Mouse (Mus musculus): ENCODE measurements around the gene Rsu1. TPM values are rescaled to one million over a fixed set of nuclear protein-coding genes. Genes with fewer than 3 reads are reported as not detected.

Rsu1 gene
- polyA plus RNA-seq, 1 experiment from 2014 or later, result 54.0 TPM

GRCm38 (mm10) chr2:13161717-13162116 lies 109.5 kb downstream of the Rsu1 start:
- no peak overlapping the region for H3K4me2 ChIP-seq (ENCODE audit: low read depth, low read length)
- H3K4me3 ChIP-seq (ENCODE audit: low read depth, low read length), result no peak overlapping the region
- H3K9ac ChIP-seq (ENCODE audit: low read depth, low read length), result no peak overlapping the region
- no peak overlapping the region for H3K27ac ChIP-seq (ENCODE audit: low read length)
- no peaks in the 10 kb centered on the region for H3K9me3 ChIP-seq (replicated peaks; ENCODE audit: control insufficient read depth, low read length)
- WGBS (ENCODE audit: insufficient replicate concordance), result 58% methylated on average over 2 of the region's 2 CpGs
- no peaks in the 10 kb centered on the region for H3K27me3 ChIP-seq (ENCODE audit: control insufficient read depth, insufficient read depth, low read depth, low read length)
- no peak for ATAC-seq (ENCODE audit: low read depth)
- no peaks in the 10 kb centered on the region for H3K36me3 ChIP-seq (ENCODE audit: control insufficient read depth, insufficient read depth)
- no peaks in the 10 kb centered on the region for H3K4me1 ChIP-seq (ENCODE audit: control insufficient read depth, low read depth, low read length)

GRCm38 (mm10) chr2:13145245-13145644 lies 126.0 kb downstream of the Rsu1 start:
- WGBS (ENCODE audit: insufficient replicate concordance), result 71% methylated on average over 6 of the region's 6 CpGs

GRCm38 (mm10) chr2:13134890-13135289 lies 136.3 kb downstream of the Rsu1 start:
- WGBS (ENCODE audit: insufficient replicate concordance), result 62% methylated on average over 2 of the region's 2 CpGs
- H3K27me3 ChIP-seq (ENCODE audit: control insufficient read depth, insufficient read depth, low read depth, low read length), result no peaks in the 10 kb centered on the region
- H3K9me3 ChIP-seq (replicated peaks; ENCODE audit: control insufficient read depth, low read length), result no peaks in the 10 kb centered on the region
- H3K27ac ChIP-seq (ENCODE audit: low read length), result no peak overlapping the region
- no peaks in the 10 kb centered on the region for H3K36me3 ChIP-seq (ENCODE audit: control insufficient read depth, insufficient read depth)
- H3K4me2 ChIP-seq (ENCODE audit: low read depth, low read length), result no peak overlapping the region
- no peak overlapping the region for H3K9ac ChIP-seq (ENCODE audit: low read depth, low read length)
- no peak overlapping the region for H3K4me3 ChIP-seq (ENCODE audit: low read depth, low read length)
- H3K4me1 ChIP-seq (ENCODE audit: control insufficient read depth, low read depth, low read length), result no peaks in the 10 kb centered on the region
- ATAC-seq (ENCODE audit: low read depth), result no peak

More at GRCm38 (mm10) chr2:13145245-13145644, 126.0 kb downstream of the Rsu1 start:
- no peak overlapping the region for H3K4me3 ChIP-seq (ENCODE audit: low read depth, low read length)
- no peak overlapping the region for H3K4me2 ChIP-seq (ENCODE audit: low read depth, low read length)
- no peaks in the 10 kb centered on the region for H3K36me3 ChIP-seq (ENCODE audit: control insufficient read depth, insufficient read depth)
- H3K4me1 ChIP-seq (ENCODE audit: control insufficient read depth, low read depth, low read length), result no peaks in the 10 kb centered on the region
- H3K9me3 ChIP-seq (replicated peaks; ENCODE audit: control insufficient read depth, low read length), result no peaks in the 10 kb centered on the region
- H3K9ac ChIP-seq (ENCODE audit: low read depth, low read length), result no peak overlapping the region
- no peaks in the 10 kb centered on the region for H3K27me3 ChIP-seq (ENCODE audit: control insufficient read depth, insufficient read depth, low read depth, low read length)
- no peak for ATAC-seq (ENCODE audit: low read depth)
- H3K27ac ChIP-seq (ENCODE audit: low read length), result no peak overlapping the region

- H3K4me3 ChIP-seq (ENCODE audit: low read depth, low read length), result no peak overlapping the region
- no peak overlapping the region for H3K9ac ChIP-seq (ENCODE audit: low read depth, low read length)
- WGBS (ENCODE audit: insufficient replicate concordance), result 78% methylated on average over 8 of the region's 8 CpGs
- H3K4me1 ChIP-seq (ENCODE audit: control insufficient read depth, low read depth, low read length), result no peaks in the 10 kb centered on the region
- H3K9me3 ChIP-seq (replicated peaks; ENCODE audit: control insufficient read depth, low read length), result no peaks in the 10 kb centered on the region
- H3K4me2 ChIP-seq (ENCODE audit: low read depth, low read length), result no peak overlapping the region
- no peaks in the 10 kb centered on the region for H3K27me3 ChIP-seq (ENCODE audit: control insufficient read depth, insufficient read depth, low read depth, low read length)
- no peaks in the 10 kb centered on the region for H3K36me3 ChIP-seq (ENCODE audit: control insufficient read depth, insufficient read depth)
- H3K27ac ChIP-seq (ENCODE audit: low read length), result no peak overlapping the region
- ATAC-seq (ENCODE audit: low read depth), result no peak
These were observed 138.4 kb downstream of the Rsu1 start for GRCm38 (mm10) chr2:13132841-13133240.

- H3K4me2 ChIP-seq (ENCODE audit: low read depth, low read length), result no peak overlapping the region
- no peak for ATAC-seq (ENCODE audit: low read depth)
- no peak overlapping the region for H3K9ac ChIP-seq (ENCODE audit: low read depth, low read length)
- no peaks in the 10 kb centered on the region for H3K36me3 ChIP-seq (ENCODE audit: control insufficient read depth, insufficient read depth)
- H3K4me3 ChIP-seq (ENCODE audit: low read depth, low read length), result no peak overlapping the region
- no peaks in the 10 kb centered on the region for H3K27me3 ChIP-seq (ENCODE audit: control insufficient read depth, insufficient read depth, low read depth, low read length)
- WGBS (ENCODE audit: insufficient replicate concordance), result 71% methylated on average over 8 of the region's 8 CpGs
- H3K4me1 ChIP-seq (ENCODE audit: control insufficient read depth, low read depth, low read length), result no peaks in the 10 kb centered on the region
- no peaks in the 10 kb centered on the region for H3K9me3 ChIP-seq (replicated peaks; ENCODE audit: control insufficient read depth, low read length)
- H3K27ac ChIP-seq (ENCODE audit: low read length), result no peak overlapping the region
These were observed 138.8 kb downstream of the Rsu1 start for GRCm38 (mm10) chr2:13132406-13132805.

- ATAC-seq (ENCODE audit: low read depth), result no peak
- Histone ChIP-seq H3K9ac (ENCODE audit: low read depth, low read length) (no peak overlapping the region), H3K4me2 (ENCODE audit: low read depth, low read length) (no peak overlapping the region), H3K27ac (ENCODE audit: low read length) (no peak overlapping the region), H3K4me1 (ENCODE audit: control insufficient read depth, low read depth, low read length) (no peaks in the 10 kb centered on the region), H3K36me3 (ENCODE audit: control insufficient read depth, insufficient read depth) (no peaks in the 10 kb centered on the region), H3K27me3 (ENCODE audit: control insufficient read depth, insufficient read depth, low read depth, low read length) (no peaks in the 10 kb centered on the region), H3K9me3 (replicated peaks; ENCODE audit: control insufficient read depth, low read length) (no peaks in the 10 kb centered on the region), H3K4me3 (ENCODE audit: low read depth, low read length) (no peak overlapping the region)
- 75% methylated on average over 10 of the region's 10 CpGs for WGBS (ENCODE audit: insufficient replicate concordance)
These were observed 141.4 kb downstream of the Rsu1 start for GRCm38 (mm10) chr2:13129859-13130258.

GRCm38 (mm10) chr2:13129337-13129736 lies 141.9 kb downstream of the Rsu1 start:
- Histone ChIP-seq H3K4me2 (ENCODE audit: low read depth, low read length) (no peak overlapping the region), H3K9ac (ENCODE audit: low read depth, low read length) (no peak overlapping the region), H3K4me1 (ENCODE audit: control insufficient read depth, low read depth, low read length) (no peaks in the 10 kb centered on the region), H3K27ac (ENCODE audit: low read length) (no peak overlapping the region), H3K9me3 (replicated peaks; ENCODE audit: control insufficient read depth, low read length) (no peaks in the 10 kb centered on the region), H3K27me3 (ENCODE audit: control insufficient read depth, insufficient read depth, low read depth, low read length) (no peaks in the 10 kb centered on the region), H3K4me3 (ENCODE audit: low read depth, low read length) (no peak overlapping the region), H3K36me3 (ENCODE audit: control insufficient read depth, insufficient read depth) (no peaks in the 10 kb centered on the region)
- no peak for ATAC-seq (ENCODE audit: low read depth)
- 70% methylated on average over 10 of the region's 10 CpGs for WGBS (ENCODE audit: insufficient replicate concordance)

GRCm38 (mm10) chr2:13120461-13120860 lies 150.8 kb downstream of the Rsu1 start:
- Histone ChIP-seq H3K9ac (ENCODE audit: low read depth, low read length) (no peak overlapping the region), H3K4me3 (ENCODE audit: low read depth, low read length) (no peak overlapping the region), H3K4me2 (ENCODE audit: low read depth, low read length) (no peak overlapping the region), H3K36me3 (ENCODE audit: control insufficient read depth, insufficient read depth) (no peaks in the 10 kb centered on the region), H3K27ac (ENCODE audit: low read length) (no peak overlapping the region), H3K27me3 (ENCODE audit: control insufficient read depth, insufficient read depth, low read depth, low read length) (no peaks in the 10 kb centered on the region), H3K9me3 (replicated peaks; ENCODE audit: control insufficient read depth, low read length) (no peaks in the 10 kb centered on the region), H3K4me1 (ENCODE audit: control insufficient read depth, low read depth, low read length) (no peaks in the 10 kb centered on the region)
- 79% methylated on average over 5 of the region's 5 CpGs for WGBS (ENCODE audit: insufficient replicate concordance)
- no peak for ATAC-seq (ENCODE audit: low read depth)

GRCm38 (mm10) chr2:13117896-13118295 lies 153.3 kb downstream of the Rsu1 start:
- ATAC-seq (ENCODE audit: low read depth), result no peak
- 77% methylated on average over 4 of the region's 4 CpGs for WGBS (ENCODE audit: insufficient replicate concordance)

More at GRCm38 (mm10) chr2:13117896-13118295, 153.3 kb downstream of the Rsu1 start:
- no peaks in the 10 kb centered on the region for H3K4me1 ChIP-seq (ENCODE audit: control insufficient read depth, low read depth, low read length)
- no peaks in the 10 kb centered on the region for H3K9me3 ChIP-seq (replicated peaks; ENCODE audit: control insufficient read depth, low read length)
- H3K36me3 ChIP-seq (ENCODE audit: control insufficient read depth, insufficient read depth), result no peaks in the 10 kb centered on the region
- H3K4me3 ChIP-seq (ENCODE audit: low read depth, low read length), result no peak overlapping the region
- no peak overlapping the region for H3K4me2 ChIP-seq (ENCODE audit: low read depth, low read length)
- H3K9ac ChIP-seq (ENCODE audit: low read depth, low read length), result no peak overlapping the region
- no peak overlapping the region for H3K27ac ChIP-seq (ENCODE audit: low read length)
- H3K27me3 ChIP-seq (ENCODE audit: control insufficient read depth, insufficient read depth, low read depth, low read length), result no peaks in the 10 kb centered on the region

Data from liver, embryonic 16.5 days (tissue).